Mouse (Mus musculus) CH12.LX (cell line): ENCODE data around the gene Dhx32. TPM values are rescaled to one million over a fixed set of nuclear protein-coding genes. Genes with fewer than 3 reads are reported as not detected.

Experiments used
- DNase-seq: peaks from one replicate; pipeline ENCODE4 v3.0.0-alpha.2; 2013; ENCODE audit errors: extremely low read depth
- H3K27ac ChIP-seq: 2 replicates; pipeline ENCODE4 v1.5.1; 2012; ENCODE audit warnings: low read depth, mild to moderate bottlenecking, control low read depth, moderate library complexity; ENCODE audit not compliant: insufficient read depth
- H3K27me3 ChIP-seq: replicated peaks from 2 replicates; pipeline ENCODE3; 2012; ENCODE audit warnings: inconsistent platforms
- H3K36me3 ChIP-seq, 2 experiments: replicated peaks in 1 of 2; 2 replicates each; pipeline versions ENCODE3 to v1.6.1; 2012; ENCODE audit warnings: inconsistent platforms in 1 of 2, low read length in 1 of 2, mild to moderate bottlenecking in 1 of 2, mixed read lengths in 1 of 2, moderate library complexity in 1 of 2; ENCODE audit not compliant: control insufficient read depth in 1 of 2, insufficient read depth in 1 of 2
- H3K4me1 ChIP-seq, 2 experiments: 2 replicates each; pipeline ENCODE4 v1.6.1; 2012; ENCODE audit warnings: inconsistent platforms in 1 of 2, moderate library complexity in 1 of 2; ENCODE audit not compliant: insufficient read depth in 2 of 2, control insufficient read depth in 1 of 2
- H3K4me2 ChIP-seq: 2 replicates; pipeline ENCODE4 v1.6.1; 2012; ENCODE audit warnings: low read depth, mild to moderate bottlenecking, control low read depth; ENCODE audit not compliant: poor library complexity, insufficient read depth, severe bottlenecking
- H3K4me3 ChIP-seq, 3 experiments: fragments of 150-350 bp in 1 of 3; sonication (generic) in 1 of 3; replicated peaks in 1 of 3; 2 replicates each; pipeline versions ENCODE3 to v1.5.1; 2011 to 2012; ENCODE audit warnings: low read depth in 2 of 3, low read length in 2 of 3, mild to moderate bottlenecking in 2 of 3, moderate library complexity in 2 of 3, control low read depth in 1 of 3, improper control_type of control experiment in 1 of 3, inconsistent platforms in 1 of 3, mixed read lengths in 1 of 3; ENCODE audit not compliant: poor library complexity in 1 of 3
- H3K79me2 ChIP-seq: replicated peaks from 2 replicates; pipeline ENCODE4 v1.6.1; 2012; ENCODE audit warnings: mild to moderate bottlenecking, moderate library complexity; ENCODE audit not compliant: control insufficient read depth, poor library complexity, insufficient read depth, severe bottlenecking; ENCODE audit errors: extremely low read depth
- H3K9ac ChIP-seq: 2 replicates; pipeline ENCODE4 v1.6.1; 2012; ENCODE audit warnings: low read depth, mild to moderate bottlenecking, control low read depth, moderate library complexity; ENCODE audit not compliant: insufficient read depth
- H3K9me3 ChIP-seq: replicated peaks from 2 replicates; pipeline ENCODE3; 2012; ENCODE audit warnings: low read length, inconsistent platforms, mixed read lengths
- CHD1 ChIP-seq: IDR thresholded peaks from 2 replicates; pipeline ENCODE4 v1.6.1; 2012; ENCODE audit warnings: low read depth, low read length, improper control_type of control experiment, inconsistent platforms
- E2F4 ChIP-seq: IDR thresholded peaks from 2 replicates; pipeline ENCODE4 v1.6.1; 2011; ENCODE audit warnings: low read depth, low read length, improper control_type of control experiment; ENCODE audit not compliant: insufficient replicate concordance
- ELF1 ChIP-seq: IDR thresholded peaks from 2 replicates; pipeline ENCODE4 v1.6.1; 2014; ENCODE audit warnings: low read depth, mild to moderate bottlenecking, inconsistent platforms, low read length, improper control_type of control experiment
- EP300 ChIP-seq: IDR thresholded peaks from 2 replicates; pipeline ENCODE4 v1.6.1; 2011; ENCODE audit warnings: low read length, improper control_type of control experiment
- GABPA ChIP-seq: IDR thresholded peaks from 2 replicates; pipeline ENCODE4 v1.6.1; 2012; ENCODE audit warnings: low read depth, low read length, improper control_type of control experiment, inconsistent platforms; ENCODE audit not compliant: insufficient replicate concordance
- HCFC1 ChIP-seq: IDR thresholded peaks from 2 replicates; pipeline ENCODE4 v1.6.1; 2012; ENCODE audit warnings: low read depth, mild to moderate bottlenecking, inconsistent platforms, low read length, improper control_type of control experiment
- IRF4 ChIP-seq: IDR thresholded peaks from 2 replicates; pipeline ENCODE4 v1.6.1; 2014; ENCODE audit warnings: low read depth, mild to moderate bottlenecking, inconsistent platforms, low read length, improper control_type of control experiment
- JUN ChIP-seq: IDR thresholded peaks from 2 replicates; pipeline ENCODE4 v1.6.1; 2011; ENCODE audit warnings: low read depth, mild to moderate bottlenecking, low read length, improper control_type of control experiment, moderate library complexity; ENCODE audit not compliant: insufficient read depth
- JUND ChIP-seq: conservative IDR thresholded peaks from 2 replicates; pipeline ENCODE4 v1.6.1; 2011; ENCODE audit warnings: low read depth, low read length, improper control_type of control experiment
- MAFK ChIP-seq: IDR thresholded peaks from 2 replicates; pipeline ENCODE4 v1.6.1; 2011; ENCODE audit warnings: low read length, improper control_type of control experiment; ENCODE audit not compliant: insufficient replicate concordance
- MAZ ChIP-seq: IDR thresholded peaks from 2 replicates; pipeline ENCODE4 v1.6.1; 2012; ENCODE audit warnings: low read depth, mild to moderate bottlenecking, inconsistent platforms, low read length, improper control_type of control experiment, moderate library complexity
- MXI1 ChIP-seq: IDR thresholded peaks from 2 replicates; pipeline ENCODE4 v1.6.1; 2011; ENCODE audit warnings: mild to moderate bottlenecking, low read depth, low read length, improper control_type of control experiment
- MYC ChIP-seq: IDR thresholded peaks from 2 replicates; pipeline ENCODE4 v1.6.1; 2011; ENCODE audit warnings: low read depth, mild to moderate bottlenecking, improper control_type of control experiment, low read length
- POLR2A ChIP-seq: IDR thresholded peaks from 2 replicates; pipeline ENCODE4 v1.6.1; 2011; ENCODE audit warnings: low read depth, mild to moderate bottlenecking, improper control_type of control experiment, low read length
- POLR2AphosphoS2 ChIP-seq: IDR thresholded peaks from 2 replicates; pipeline ENCODE4 v1.6.1; 2011; ENCODE audit warnings: low read depth, low read length, improper control_type of control experiment
- SIN3A ChIP-seq: IDR thresholded peaks from 2 replicates; pipeline ENCODE4 v1.6.1; 2012; ENCODE audit warnings: low read length, improper control_type of control experiment, inconsistent platforms
- SMC3 ChIP-seq: IDR thresholded peaks from 2 replicates; pipeline ENCODE4 v1.6.1; 2011; ENCODE audit warnings: low read depth, low read length, improper control_type of control experiment
- TBP ChIP-seq: conservative IDR thresholded peaks from 2 replicates; pipeline ENCODE4 v1.6.1; 2011; ENCODE audit warnings: low read depth, low read length, improper control_type of control experiment
- TCF12 ChIP-seq: IDR thresholded peaks from 2 replicates; pipeline ENCODE4 v1.6.1; 2014; ENCODE audit warnings: low read depth, mild to moderate bottlenecking, inconsistent platforms, low read length, improper control_type of control experiment
- UBTF ChIP-seq: IDR thresholded peaks from 2 replicates; pipeline ENCODE4 v1.6.1; 2012; ENCODE audit warnings: low read depth, mild to moderate bottlenecking, inconsistent platforms, low read length, improper control_type of control experiment, moderate library complexity
- USF1 ChIP-seq: IDR thresholded peaks from 2 replicates; pipeline ENCODE4 v1.6.1; 2014; ENCODE audit warnings: low read depth, mild to moderate bottlenecking, inconsistent platforms, low read length, improper control_type of control experiment
- USF2 ChIP-seq: conservative IDR thresholded peaks from 2 replicates; pipeline ENCODE4 v1.6.1; 2011; ENCODE audit warnings: low read depth, low read length, improper control_type of control experiment
- ZC3H11A ChIP-seq: IDR thresholded peaks from 2 replicates; pipeline ENCODE4 v1.6.1; 2012; ENCODE audit warnings: low read depth, mild to moderate bottlenecking, inconsistent platforms, low read length, improper control_type of control experiment
- ZKSCAN1 ChIP-seq: IDR thresholded peaks from 2 replicates; pipeline ENCODE4 v1.6.1; 2012; ENCODE audit warnings: low read depth, inconsistent platforms, low read length, improper control_type of control experiment, borderline replicate concordance
- dilution Hi-C: fragments of 300-500 bp; cut with MboI; formaldehyde crosslinking; loops from 2 replicates; pipeline ENCODE4 v1.14.3; 2020; ENCODE audit warnings: low sequenced_read_pairs; ENCODE audit not compliant: extremely low pct_unique_long_range_greater_than_20kb, extremely low pct_ligation_motif_present
- in situ Hi-C: fragments of 300-500 bp; cut with MboI; formaldehyde crosslinking; loops from 3 replicates; pipeline ENCODE4 v1.14.3; 2019; ENCODE audit warnings: low sequenced_read_pairs, low pct_ligation_motif_present, low pct_unique_long_range_greater_than_20kb, mixed read lengths
- polyA plus RNA-seq: library from polyadenylated mRNA; unstranded; fragments of >175 nt; gene quantifications from 2 replicates; pipeline ENCODE4 v1.2.1, GENCODE M21; 2012; ENCODE audit warnings: low read depth; ENCODE audit not compliant: insufficient read length
- total RNA-seq, 2 experiments: library from RNA; depleted of rRNA; stranded (reverse); fragments of 300-350 nt in 1 of 2; fragments of >200 nt in 1 of 2; gene quantifications; 2 replicates each; pipeline ENCODE4 v1.2.3; 2012 to 2014

Dhx32 gene
- total and polyA plus RNA-seq, 3 experiments: 16.3 to 20.6 (median 16.9) TPM

- Histone ChIP-seq H3K79me2 (no peaks in the 10 kb centered on the region), H3K9me3 (no peaks in the 10 kb centered on the region)
- DNase-seq: no peak
- TF ChIP-seq USF1 (no peak), SIN3A (no peak), TBP (no peak), ELF1 (no peak), EP300 (no peak), E2F4 (no peak), JUN (no peak), IRF4 (no peak), MAFK (no peak), POLR2AphosphoS2 (no peak), CHD1 (no peak), MYC (no peak), JUND (no peak), TCF12 (no peak), ZKSCAN1 (no peak), GABPA (no peak), MAZ (no peak), UBTF (no peak), USF2 (no peak), HCFC1 (no peak)
- TF ChIP-seq, all 38 proteins: peak for 0
- Histone ChIP-seq H3K27me3 (no peaks in the 10 kb centered on the region), H3K9ac (no peak overlapping the region), H3K36me3 (peaks cover 14 to 37% of the 10 kb centered on the region in 2 experiments), H3K27ac (no peak overlapping the region), H3K4me2 (no peak overlapping the region), H3K4me3 (no peak overlapping the region), H3K4me1 (no peaks in the 10 kb centered on the region)
- in situ Hi-C loops (no loop called here), dilution Hi-C loops (no loop called here)
Observed at GRCm38 (mm10) chr7:133731971-133732645, 50.4 kb downstream of the Dhx32 start.

DNA sequence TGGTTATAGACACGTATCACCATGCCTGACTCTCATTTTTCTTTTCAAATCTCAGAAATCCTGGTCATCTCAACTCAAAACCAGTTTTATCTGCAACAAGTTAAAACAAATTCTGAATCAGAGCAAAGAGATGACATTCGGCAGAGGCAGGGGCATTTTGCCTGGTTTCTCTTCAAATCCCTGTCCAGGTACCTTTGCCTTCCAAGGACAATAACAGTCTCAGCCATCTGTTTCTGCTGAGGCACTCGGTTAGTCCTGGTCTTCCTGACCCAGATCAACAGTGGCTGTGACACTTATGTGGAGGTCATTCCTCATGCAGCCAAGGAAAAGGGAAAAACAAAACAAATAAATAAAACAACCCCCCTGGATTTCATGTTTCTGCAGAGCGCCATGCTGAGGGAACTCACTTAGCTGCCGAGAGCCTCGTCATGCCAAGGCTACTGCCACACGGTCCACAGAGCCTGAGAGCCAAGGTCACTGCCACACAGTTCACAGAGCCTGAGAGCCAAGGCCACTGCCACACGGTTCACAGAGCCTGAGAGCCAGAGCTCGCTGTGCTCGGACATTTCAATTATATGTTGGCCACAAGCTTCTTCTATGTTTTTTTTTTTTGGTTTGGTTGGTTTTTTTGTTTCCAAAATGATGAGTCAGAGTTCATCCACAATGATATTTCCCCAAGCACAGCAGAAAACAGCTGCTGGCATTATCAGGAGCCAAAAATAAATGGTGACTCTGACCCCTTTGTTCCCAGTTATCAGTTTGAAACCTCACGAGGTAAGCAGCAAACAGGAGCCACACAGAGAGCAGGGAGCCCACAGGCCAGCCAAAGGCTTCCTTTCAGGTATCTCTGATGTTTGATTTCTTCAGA lies 52.0 kb downstream of the Dhx32 start:
- dilution Hi-C loops: no loop called here
- in situ Hi-C loops: no loop called here
- Histone ChIP-seq H3K27ac (no peak overlapping the region), H3K79me2 (no peaks in the 10 kb centered on the region), H3K27me3 (no peaks in the 10 kb centered on the region), H3K4me3 (no peak overlapping the region)
- no peak for DNase-seq
- TF ChIP-seq POLR2A (no peak), ZC3H11A (no peak), MYC (no peak), JUND (no peak), MAFK (no peak), TBP (no peak), SMC3 (no peak), MXI1 (no peak), EP300 (no peak)
- TF ChIP-seq, all 38 proteins: peak for 0
- H3K4me1 ChIP-seq: no peaks in the 10 kb centered on the region
- H3K9me3 ChIP-seq: no peaks in the 10 kb centered on the region
- H3K4me2 ChIP-seq: no peak overlapping the region
- H3K9ac ChIP-seq: no peak overlapping the region
- peaks cover 14 to 41% of the 10 kb centered on the region in 2 experiments for H3K36me3 ChIP-seq
